Mouse (Mus musculus) kidney, postnatal 10 days (tissue): ENCODE measurements around the gene Clba1.

Experiments
- DNase-seq: peaks from one replicate; pipeline ENCODE4 v3.0.0; 2021; ENCODE audit warnings: mixed read lengths

Gene Clba1

GRCm38 (mm10) chr12:112853050-112853729 lies 44.5 kb downstream of the Clba1 start:
- DNase-seq = peak; percentile 3

DNA sequence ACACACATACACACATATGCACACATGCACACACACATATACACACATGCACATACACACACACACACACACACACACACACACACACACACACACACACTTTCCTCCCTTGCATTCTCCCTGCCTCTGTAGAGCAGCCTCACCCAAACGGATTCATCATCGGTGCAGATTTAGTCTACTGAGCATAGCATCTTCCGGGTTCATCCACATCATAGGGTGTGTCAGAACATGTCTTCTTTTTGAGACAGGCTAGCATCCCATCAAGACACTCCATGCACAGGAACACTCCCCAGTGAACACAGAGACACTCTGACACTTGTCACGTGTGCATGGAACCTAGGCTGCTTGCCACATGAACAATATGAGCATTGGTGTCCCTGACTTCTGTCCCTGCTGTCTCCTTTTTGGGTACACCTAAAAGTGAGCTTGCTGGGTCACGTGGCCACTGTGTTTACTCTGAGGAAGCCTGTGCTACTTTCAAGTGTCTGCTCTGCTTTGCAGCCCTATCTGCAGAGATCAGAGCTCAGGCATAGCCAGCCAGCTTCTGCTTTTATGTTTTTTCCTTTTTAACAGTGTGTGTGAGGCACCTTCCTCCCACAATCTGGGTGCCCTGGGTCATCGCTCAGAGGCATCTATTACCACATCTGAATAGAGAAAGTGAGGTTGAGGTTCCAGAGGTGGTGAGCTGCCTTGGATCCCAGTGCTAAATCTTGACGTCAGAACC lies 46.0 kb downstream of the Clba1 start:
- DNase-seq = peak; percentile 3

DNA sequence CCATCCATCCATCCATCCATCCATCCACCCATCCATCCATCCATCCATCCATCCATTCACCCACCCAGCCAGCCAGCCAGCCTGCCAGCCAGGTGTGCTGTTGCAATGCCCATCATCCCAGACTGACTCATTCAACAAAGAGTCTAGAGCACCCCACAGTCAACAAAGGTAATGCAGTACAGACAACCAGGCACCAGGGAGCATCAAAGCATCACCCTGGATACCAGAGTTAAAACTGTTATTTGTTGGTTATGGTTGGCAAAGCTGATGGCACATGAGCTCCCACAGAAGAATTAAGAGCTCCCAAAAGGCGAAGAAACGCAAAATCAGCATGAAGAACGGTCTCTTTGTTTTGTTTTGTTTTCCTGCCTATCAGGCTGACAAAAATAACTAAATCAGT lies 47.6 kb downstream of the Clba1 start:
- peak; percentile 3 for DNase-seq

DNA sequence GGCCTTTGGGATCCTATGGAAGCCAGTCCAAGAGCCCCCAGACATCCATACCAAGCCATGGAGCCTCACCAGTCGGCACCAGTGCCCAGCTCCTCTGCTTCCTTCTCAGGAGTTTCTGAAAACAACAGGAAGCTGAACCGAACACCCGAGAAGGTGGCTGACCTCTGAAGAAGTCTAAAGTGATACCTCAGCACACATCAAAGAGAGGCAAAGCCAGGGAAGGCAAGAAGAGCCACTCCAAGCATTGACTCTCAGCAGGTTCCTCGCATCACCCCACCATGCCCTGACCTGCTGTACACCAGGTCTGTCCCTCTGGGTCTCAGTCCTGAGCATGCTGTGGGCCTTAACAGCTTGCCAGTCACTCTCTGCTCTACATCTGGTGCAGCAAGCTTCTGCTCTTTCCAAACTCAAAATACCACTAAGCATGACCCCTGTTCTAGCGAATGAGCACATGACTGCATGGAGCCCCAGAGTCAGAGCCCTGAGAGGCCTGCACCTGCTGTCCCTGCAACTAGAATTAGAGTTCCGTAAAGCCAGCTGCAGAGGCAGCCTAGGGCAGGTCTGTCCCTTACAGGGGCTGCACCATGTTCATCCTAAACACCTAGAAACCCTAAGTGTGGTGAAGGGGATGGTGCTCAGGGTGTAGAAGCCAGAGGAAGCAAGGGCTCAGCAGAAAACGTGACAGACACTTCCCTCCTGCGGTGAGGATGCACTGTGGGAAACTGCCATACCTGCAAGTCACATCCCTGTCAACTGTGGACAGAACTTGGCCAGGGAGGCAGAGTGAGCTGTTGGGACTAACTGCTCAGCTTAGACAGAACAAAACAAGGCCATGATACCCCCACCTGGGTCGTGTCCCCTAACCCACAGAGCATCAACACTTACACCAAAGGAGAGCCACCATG lies 48.5 kb downstream of the Clba1 start:
- peak; percentile 3 for DNase-seq

- DNase-seq = peak; percentile 2
Observed at GRCm38 (mm10) chr12:112858581-112859336, 50.0 kb downstream of the Clba1 start.

GRCm38 (mm10) chr12:112859930-112860329 lies 51.2 kb downstream of the Clba1 start:
- peak; percentile 16 for DNase-seq

DNA sequence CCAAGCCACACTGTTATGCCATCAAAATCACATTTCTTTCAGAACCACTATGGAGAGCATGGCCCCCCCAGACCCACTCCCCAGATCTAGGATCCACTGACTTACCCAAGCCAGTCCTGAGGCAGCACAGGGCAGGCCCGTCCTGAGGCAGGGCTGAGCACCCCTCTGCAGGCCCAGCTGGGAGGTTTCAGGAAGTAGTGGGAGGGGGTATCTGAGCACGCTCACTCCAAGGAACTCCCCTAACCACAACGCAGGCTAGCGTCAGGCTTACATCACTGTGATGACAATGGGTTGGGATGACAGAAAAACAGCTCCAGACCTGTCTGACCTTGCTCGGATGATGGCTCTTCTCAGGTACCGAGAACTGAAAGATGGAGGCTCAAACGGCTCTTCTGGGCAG lies 52.0 kb downstream of the Clba1 start:
- DNase-seq = peak; percentile 13

DNA sequence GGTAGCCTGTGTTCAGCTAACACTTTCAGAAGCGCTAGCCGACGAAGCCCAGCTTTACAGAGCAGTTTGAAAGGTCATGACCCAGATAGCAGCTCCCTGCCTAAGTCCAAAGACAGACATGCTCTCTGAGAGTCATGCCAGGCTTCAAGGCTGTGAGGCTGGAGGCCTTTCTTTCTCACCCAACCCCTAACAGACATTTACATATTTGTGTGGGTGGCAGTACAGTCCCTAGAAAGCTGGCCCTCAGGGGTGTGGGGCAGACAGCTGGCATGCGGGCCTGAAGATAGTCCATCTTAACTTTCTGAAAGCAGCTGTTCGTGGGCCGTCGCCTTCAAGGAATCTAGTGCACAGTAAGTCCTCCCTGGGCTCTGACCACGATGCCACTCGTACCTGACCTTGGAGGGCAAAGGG lies 53.2 kb downstream of the Clba1 start:
- DNase-seq = no peak

DNA sequence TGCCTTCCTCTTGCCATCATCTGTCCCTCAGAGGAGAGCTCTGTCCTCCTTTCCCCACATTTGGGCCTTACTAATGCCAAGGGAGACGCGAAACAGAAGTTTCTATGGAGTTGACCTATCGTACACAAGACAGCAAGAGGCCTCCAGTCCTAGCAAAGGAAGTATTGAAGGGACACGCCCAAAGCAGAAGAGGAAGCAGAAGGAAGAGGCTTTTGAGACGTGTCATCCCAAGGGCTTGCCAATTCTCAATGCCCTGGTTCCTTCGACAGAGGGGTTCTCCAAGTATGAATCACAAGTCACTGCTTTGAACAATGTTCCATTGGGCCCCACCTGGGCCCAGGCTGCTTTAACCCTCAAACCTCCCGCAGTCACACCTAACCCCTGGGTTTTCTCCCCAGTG lies 56.1 kb downstream of the Clba1 start:
- DNase-seq = no peak
